Mouse (Mus musculus): ENCODE measurements around the gene Cfap58.

DNA sequence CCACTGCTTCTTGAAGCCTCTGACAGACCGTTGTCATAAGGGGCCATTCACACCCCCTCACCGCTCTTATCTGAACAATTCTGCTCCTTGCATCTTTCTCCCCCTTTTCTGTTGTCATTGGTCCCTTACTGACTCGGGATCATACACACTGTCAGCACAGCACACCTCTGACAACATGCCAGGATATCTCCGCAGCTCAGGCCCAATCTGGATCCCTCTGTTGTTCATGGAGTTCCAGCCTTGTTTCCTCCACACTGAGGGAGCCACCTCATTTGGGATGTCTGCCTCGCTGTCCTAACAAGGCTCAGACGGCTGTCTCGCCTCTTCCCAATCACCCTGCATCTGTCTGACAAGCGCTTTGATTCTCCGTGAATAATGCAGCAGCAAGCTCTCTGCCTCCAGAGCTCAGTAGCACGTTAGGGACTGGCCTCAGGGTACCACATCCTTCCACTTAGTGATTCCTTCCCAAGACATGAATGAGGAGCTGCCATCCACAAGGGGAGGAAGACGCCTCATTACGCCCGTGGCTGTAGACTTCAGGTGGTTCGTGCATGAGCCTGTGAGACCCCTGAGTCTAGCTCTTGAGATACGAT, 40.7 kb downstream of the Cfap58 start:
- TF ChIP-seq POLR2A (IDR thresholded peaks at IDR 0.05; ENCODE audit: control insufficient read depth, extremely low read depth, insufficient read depth, low read length, poor library complexity) = no peak
- no peak for TF ChIP-seq CTCF (IDR thresholded peaks at IDR 0.05; ENCODE audit: borderline replicate concordance, control insufficient read depth, extremely low read depth, insufficient read depth, low read length, poor library complexity)

All from thymus, adult 2 months (tissue).